Mouse (Mus musculus) heart, adult 2 months (tissue): ENCODE measurements around the gene Sorl1.

Source experiments
- CTCF ChIP-seq: fragments of 200-600 bp; IDR thresholded peaks from 2 replicates; pipeline ENCODE4 v1.8.1; 2022; ENCODE audit warnings: antibody characterized with exemption, mild to moderate bottlenecking, moderate library complexity
- EP300 ChIP-seq: fragments of 200-500 bp; IDR thresholded peaks from 2 replicates; pipeline ENCODE4 v1.6.1; 2011; ENCODE audit warnings: low read depth, low read length, control low read depth; ENCODE audit not compliant: insufficient read depth
- POLR2A ChIP-seq: fragments of 200-500 bp; IDR thresholded peaks from 2 replicates; pipeline ENCODE4 v1.6.1; 2011; ENCODE audit warnings: mild to moderate bottlenecking, low read depth, low read length, control low read depth; ENCODE audit not compliant: insufficient read depth

DNA sequence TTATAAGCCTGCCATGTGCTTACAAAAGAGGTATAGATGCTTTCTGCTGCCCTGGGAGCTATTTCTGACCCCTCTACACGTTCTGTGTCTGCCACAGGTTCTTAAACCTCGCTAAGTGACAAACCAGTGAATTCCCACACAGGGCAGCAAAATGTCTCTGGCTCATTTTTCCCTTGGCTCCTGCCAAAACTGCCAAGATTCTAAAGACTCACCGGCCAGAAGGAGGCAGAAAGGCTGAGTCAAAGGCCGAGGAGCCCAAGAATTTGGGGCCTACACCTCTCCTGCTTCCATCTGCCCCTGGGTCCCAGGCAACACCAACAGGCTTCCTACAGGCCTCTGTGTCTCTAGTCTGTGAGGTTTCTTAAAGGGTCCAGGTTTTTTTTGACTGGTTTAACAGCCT lies 198.4 kb downstream of the Sorl1 start:
- no peak for TF ChIP-seq POLR2A
- TF ChIP-seq CTCF: no peak
- no peak for TF ChIP-seq EP300
